Mouse (Mus musculus): ENCODE results near the gene Urah.

Gene Urah

GRCm38 (mm10) chr7:140840750-140841735 lies 6.2 kb downstream of the Urah start:
- peak in 1 of 2 experiments; percentile 2 for DNase-seq (ENCODE audit: low spot score in 2 of 2)

DNA sequence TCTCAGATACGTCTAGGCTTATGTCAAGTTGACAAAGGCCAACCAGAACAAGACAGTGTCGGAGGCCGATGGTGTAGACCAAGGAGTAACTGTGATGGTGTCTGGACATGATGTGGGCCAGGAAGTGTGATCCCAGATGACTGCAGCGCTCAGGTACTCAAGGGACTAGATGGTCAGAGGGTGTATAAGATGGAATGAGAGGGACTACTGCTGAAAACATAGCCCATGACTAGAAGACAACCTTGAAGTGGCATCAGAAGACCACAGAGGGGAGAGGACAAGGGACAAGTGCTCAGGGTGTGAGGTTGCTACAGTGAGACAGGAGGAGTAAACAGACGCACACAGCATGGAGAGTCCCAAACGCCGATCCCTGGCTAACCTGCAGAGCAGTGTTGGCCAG lies 9.0 kb downstream of the Urah start:
- DNase-seq (ENCODE audit: low spot score in 2 of 2) = no peak

GRCm38 (mm10) chr7:140844905-140845665 lies 10.3 kb downstream of the Urah start, which contains the start of gene Scgb1c1:
Scgb1c1 (plus strand) TSS chr7:140845547.
- peak; percentile 70 to 87 for DNase-seq (ENCODE audit: low spot score in 2 of 2)

GRCm38 (mm10) chr7:140845683-140846082 lies 10.9 kb downstream of the Urah start:
- no peak for DNase-seq (ENCODE audit: low spot score in 2 of 2)

DNA sequence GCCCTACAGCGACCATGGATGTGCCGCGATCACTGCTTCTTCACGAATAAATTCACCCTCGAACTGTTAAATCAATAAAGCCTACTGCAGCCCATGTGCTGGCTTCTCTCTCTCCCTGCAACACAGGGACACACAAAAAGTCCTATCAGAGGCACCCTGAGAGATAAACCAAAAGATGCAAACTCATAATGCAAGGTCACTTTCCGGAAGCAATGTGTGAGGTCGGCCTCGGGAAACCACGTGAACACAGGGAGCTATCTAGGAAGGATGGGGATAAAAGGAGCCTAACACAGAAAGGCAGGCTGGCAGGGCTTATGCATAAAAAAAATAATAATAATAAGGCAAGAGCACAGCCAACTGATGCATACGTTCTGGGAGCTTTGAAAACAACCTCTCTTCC lies 11.9 kb downstream of the Urah start:
- no peak for DNase-seq (ENCODE audit: low spot score in 2 of 2)

DNA sequence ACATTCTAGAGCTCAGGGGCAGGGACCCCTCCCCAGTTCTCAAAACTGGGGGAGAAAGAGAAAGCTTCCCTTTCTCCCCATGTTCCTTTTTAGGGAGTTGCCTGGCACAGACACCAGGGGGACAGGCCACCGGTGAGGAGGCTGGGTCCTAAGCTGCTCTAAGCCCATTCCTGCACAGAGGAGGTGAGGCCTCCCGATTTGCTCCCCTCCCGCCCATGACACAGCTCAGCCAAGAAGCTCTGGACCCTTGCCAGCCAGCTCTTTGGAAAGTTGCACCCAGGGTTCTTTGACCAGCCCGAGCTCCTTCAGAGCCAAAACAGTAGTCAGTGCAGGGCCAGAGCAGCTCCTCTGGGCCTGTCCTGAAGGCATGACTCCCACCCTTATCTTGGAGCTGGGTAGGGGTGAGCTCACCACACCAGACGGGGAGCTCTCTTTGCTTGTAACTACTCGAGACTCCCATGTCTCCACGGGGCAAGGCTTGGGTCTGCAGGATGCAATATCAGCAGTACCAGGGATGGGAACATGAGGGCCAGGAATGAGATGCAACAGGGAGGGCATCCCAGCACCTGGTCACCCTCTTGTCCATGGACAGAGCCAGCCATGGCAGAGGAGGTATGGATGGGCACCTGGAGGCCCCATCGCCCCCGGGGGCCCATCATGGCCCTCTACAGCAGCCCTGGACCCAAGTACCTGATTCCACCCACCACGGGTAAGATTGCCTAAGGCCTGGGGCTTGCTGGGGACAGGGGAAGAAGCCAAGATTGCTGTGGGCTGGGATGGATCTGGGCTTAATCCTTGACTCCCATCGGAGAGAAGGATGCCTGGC lies 13.2 kb downstream of the Urah start, which contains the start of gene Odf3:
Odf3 (plus strand) TSS at position 51 of the 826 bp plus-strand sequence.
- no peak for DNase-seq (ENCODE audit: low spot score in 2 of 2)

DNA sequence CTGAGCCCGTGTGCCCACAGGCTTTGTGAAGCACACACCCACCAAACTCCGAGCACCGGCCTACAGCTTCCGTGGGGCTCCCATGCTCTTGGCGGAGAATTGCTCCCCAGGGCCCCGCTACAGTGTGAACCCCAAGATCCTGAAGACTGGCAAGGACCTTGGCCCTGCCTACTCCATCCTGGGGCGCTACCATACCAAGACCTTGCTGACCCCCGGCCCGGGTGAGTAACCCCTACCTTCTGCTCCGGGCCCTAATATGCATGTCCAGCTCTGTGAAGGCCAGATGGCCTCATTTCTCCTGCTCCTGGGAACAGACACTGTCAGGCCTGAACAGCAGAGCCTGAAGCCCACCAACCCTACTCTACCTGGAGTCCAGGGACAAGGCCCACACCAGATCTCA lies 13.8 kb downstream of the Urah start:
- DNase-seq (ENCODE audit: low spot score in 2 of 2) = no peak

DNA sequence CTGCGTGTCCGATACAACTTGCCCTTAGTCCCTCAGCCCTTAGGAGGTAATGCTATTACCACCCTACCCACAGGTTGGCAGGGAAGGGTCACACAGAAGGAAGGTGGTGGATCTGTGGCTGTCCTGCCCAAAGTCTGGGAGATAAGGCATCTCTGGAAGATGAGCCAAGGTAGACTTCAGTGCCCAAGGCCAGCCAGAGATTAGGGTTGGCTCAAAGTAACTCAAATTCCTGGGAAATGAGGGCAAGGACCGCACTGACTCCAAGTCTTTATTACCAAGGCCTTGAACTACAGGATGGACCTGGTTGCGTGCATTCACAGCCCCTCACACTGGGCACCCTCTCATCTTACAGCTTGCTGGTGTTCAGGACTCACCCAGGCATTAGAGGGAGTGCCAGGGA lies 17.1 kb downstream of the Urah start:
- no peak for DNase-seq (ENCODE audit: low spot score in 2 of 2)

- no peak for DNase-seq (ENCODE audit: low spot score in 2 of 2)
Observed at GRCm38 (mm10) chr7:140853386-140853785, 18.6 kb downstream of the Urah start.

DNA sequence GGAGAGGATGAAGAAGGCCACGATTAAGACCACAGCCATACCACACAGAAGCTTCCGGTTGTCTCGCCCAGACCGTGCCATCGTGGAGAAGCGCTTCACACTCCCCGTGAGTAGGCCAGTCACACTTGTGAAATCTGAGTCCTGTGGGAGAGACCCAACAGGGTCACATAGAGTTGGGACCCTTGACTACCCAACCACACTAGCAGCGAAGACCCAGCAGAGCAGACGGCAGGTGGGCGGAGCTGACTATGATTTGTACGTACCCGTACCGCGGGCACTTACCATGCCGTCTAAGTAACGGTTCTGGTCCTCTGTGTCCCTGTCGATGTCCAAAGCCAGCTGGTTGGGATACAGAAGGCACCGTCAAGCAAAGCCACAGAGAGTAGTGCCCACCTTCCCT lies 19.7 kb downstream of the Urah start:
- no peak for DNase-seq (ENCODE audit: low spot score in 2 of 2)

GRCm38 (mm10) chr7:140855181-140855580 lies 20.4 kb downstream of the Urah start:
- no peak for DNase-seq (ENCODE audit: low spot score in 2 of 2)

DNA sequence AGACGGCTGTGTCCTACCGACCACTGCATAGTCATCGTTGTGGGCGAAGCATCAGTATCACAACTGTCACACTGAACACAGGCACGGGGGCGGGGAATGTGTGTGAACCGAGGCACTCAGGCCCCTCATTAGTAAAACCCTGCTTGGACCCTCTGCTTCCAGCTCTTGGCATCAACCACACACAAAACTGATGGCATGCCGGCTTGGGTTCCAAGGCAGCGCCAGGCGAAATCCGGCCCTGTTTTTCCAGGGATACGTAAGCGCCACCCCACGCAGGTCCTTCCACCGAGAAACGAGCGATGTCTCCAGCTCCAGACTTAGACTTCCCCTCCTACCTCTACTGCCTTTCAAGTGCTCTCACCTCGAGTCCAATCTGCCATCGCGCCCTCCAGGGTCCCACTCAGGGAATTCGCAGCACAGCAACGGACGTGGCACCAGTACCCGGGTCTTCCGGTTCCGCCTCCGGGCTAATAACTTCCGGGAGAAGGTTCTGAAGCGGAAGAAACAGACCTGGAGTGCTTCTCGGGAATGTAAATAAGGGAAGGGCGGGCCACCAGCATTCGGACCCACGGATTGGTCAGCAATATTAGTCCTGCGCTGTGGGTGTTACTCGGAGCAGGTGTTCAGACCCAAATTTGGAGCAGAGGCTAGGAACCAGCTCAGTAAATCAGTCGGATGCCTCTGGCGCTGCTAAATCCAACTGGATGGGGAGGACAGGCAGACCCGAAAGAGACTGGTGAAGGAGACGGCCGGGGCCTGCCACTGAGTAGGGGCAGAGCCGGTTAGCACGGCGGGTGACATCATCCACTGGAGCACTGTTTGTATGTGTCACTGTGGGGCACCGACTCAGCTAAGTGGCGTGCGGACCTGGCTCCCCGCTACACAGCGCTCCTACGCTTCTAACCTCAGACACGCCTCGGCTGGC lies 21.3 kb downstream of the Urah start, which contains the start of gene Gm45785:
Gm45785 (minus strand) TSS at position 472 of the 925 bp plus-strand sequence.
- DNase-seq (ENCODE audit: low spot score in 2 of 2) = peak; percentile 75 to 76

DNA sequence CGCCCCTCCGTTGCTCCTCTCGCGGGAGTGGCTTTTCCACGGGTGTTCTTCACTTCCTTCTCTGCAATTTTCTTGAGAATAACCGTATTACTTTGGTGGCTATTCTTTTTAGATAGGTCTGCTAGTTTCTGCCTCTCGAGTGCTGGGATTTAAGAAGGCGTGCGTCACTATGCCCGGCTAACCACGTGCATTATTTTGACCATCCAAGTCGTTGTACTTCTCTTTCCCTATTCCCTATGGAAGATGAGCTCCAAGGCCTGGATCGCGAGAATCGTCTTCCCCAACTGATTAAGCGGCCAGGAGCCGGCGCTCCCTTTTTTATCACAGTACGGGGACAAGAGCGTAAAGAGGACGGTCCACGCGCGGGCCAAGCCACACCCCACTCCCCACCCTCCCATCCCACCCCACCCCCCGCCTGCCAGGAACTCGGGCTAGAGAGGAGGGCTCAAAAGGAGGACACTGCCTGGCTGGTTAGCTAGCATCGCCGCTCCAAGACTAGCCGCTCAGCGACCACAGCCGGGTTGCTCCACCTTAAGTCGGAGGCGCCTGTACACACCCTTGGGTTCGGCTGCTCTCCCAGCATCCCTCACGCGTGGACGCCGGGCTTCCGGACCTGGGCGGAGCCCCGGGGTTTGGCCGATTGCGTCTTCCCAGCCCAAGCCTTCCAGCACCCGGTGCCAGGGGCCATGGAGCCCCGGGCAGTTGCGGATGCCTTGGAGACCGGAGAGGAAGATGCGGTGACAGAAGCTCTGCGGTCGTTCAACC lies 22.1 kb downstream of the Urah start, which contains the start of gene Ric8a:
Ric8a (plus strand) TSS at position 173 of the 765 bp plus-strand sequence.
- DNase-seq (ENCODE audit: low spot score in 2 of 2) = peak; percentile 78 to 86

DNA sequence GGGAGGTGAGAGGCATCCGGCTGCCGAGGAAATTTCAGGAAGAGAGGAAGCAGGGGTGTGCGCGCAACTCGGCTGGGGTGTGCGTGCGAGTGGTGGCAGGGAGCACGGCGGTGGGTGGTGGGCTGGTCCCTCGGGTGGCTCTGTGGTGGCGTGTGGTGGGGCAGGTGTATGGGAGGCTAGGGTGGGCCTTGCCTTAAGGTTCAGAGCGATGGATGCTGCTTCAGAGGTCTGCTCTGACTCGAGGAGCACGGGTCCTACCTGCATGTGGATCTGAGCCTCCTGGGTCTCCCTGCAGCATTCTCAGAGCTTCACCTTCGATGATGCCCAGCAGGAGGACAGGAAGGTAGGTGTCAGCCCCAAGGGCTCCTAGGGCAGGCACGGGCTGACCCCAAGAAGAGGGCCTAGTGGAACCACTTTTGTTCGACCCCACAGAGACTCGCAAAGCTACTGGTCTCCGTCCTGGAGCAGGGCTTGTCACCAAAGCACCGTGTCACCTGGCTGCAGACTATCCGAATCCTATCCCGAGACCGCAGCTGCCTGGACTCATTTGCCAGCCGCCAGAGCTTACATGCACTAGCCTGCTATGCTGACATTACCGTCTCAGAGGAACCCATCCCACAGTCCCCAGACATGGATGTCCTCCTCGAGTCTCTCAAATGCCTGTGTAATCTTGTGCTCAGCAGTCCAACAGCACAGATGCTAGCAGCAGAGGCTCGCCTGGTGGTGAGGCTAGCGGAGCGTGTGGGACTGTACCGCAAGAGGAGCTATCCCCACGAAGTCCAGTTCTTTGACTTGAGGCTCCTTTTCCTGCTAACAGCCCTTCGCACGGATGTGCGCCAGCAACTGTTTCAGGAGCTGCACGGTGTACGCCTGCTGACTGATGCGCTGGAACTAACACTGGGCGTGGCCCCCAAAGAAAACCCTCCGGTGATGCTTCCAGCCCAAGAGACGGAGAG lies 23.0 kb downstream of the Urah start, which contains the start of gene Bet1l:
Bet1l (minus strand) TSS at position 28 of the 956 bp plus-strand sequence.
- DNase-seq (ENCODE audit: low spot score in 2 of 2) = no peak

- DNase-seq (ENCODE audit: low spot score in 2 of 2) = no peak
Observed at GRCm38 (mm10) chr7:140858746-140859145, 23.9 kb downstream of the Urah start.

GRCm38 (mm10) chr7:140859997-140860396 lies 25.2 kb downstream of the Urah start:
- DNase-seq (ENCODE audit: low spot score in 2 of 2) = no peak

- DNase-seq (ENCODE audit: low spot score in 2 of 2) = no peak
Observed at GRCm38 (mm10) chr7:140860728-140861127, 25.9 kb downstream of the Urah start.

DNA sequence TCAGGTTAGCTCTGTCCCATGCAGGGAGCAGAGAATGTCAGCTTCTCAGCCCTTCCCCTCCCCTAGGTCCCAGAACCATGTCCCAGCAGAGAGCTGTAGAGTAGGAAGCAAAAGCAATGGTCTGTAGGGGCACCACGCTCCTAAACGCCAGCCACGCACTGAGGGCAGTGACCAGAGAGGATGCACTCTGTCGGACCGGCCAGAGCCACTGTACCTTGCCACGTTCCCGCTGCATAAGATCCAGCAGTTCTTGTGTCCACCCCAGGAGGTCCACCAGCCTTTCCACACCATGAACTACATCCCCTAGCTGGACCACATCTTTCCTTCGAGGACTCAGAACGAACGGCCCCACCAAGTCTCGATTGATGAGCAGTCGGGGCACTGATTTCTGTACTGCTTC lies 29.9 kb downstream of the Urah start:
- no peak for DNase-seq (ENCODE audit: low spot score in 2 of 2)

Measured in frontal cortex, postnatal 10 days (tissue).